Mouse (Mus musculus): ENCODE measurements around the gene Klhdc10. TPM values are rescaled to one million over a fixed set of nuclear protein-coding genes. Genes with fewer than 3 reads are reported as not detected.
A peak's percentile ranks its signal among the peaks of the same experiment; 100 is the strongest.

The Klhdc10 gene
- polyA plus RNA-seq, 1 experiment from 2014 or later = 24.3 TPM

GRCm38 (mm10) chr6:30456991-30457390 is 55.3 kb downstream of the Klhdc10 start:
- H3K4me2 ChIP-seq (replicated peaks) = no peak overlapping the region
- peaks cover 24% of the 10 kb centered on the region for H3K4me1 ChIP-seq
- H3K27ac ChIP-seq (replicated peaks) = no peak overlapping the region
- peaks cover 22% of the 10 kb centered on the region for H3K36me3 ChIP-seq
- H3K9ac ChIP-seq = no peak overlapping the region
- no peak overlapping the region for H3K4me3 ChIP-seq (replicated peaks)
- no peak for ATAC-seq (ENCODE audit: insufficient number of reproducible peaks, low FRiP score, low TSS enrichment, low read depth)
- no peaks in the 10 kb centered on the region for H3K9me3 ChIP-seq (replicated peaks)
- WGBS = 93% methylated on average over 7 of the region's 7 CpGs
- no peaks in the 10 kb centered on the region for H3K27me3 ChIP-seq

GRCm38 (mm10) chr6:30458626-30459025 is 57.0 kb downstream of the Klhdc10 start:
- Histone ChIP-seq H3K9me3 (replicated peaks) (no peaks in the 10 kb centered on the region), H3K27me3 (no peaks in the 10 kb centered on the region), H3K36me3 (peaks cover 10% of the 10 kb centered on the region; the same call in 1 of the 2 replicates), H3K4me2 (replicated peaks) (no peak overlapping the region), H3K9ac (no peak overlapping the region), H3K27ac (replicated peaks) (0 out of 2 replicates have a peak overlapping the region, but pooled peaks have one; percentile 8), H3K4me1 (peaks cover 33% of the 10 kb centered on the region), H3K4me3 (replicated peaks) (no peak overlapping the region)
- ATAC-seq (ENCODE audit: insufficient number of reproducible peaks, low FRiP score, low TSS enrichment, low read depth) = no peak
- WGBS = 82% methylated on average over 5 of the region's 5 CpGs

- no peaks in the 10 kb centered on the region for H3K9me3 ChIP-seq (replicated peaks)
- H3K4me1 ChIP-seq = peaks cover 33% of the 10 kb centered on the region
- H3K9ac ChIP-seq = peak overlapping the region; percentile 54; the same call in 1 of the 2 replicates
- peak overlapping the region; percentile 85 for H3K27ac ChIP-seq (replicated peaks)
- ATAC-seq (ENCODE audit: insufficient number of reproducible peaks, low FRiP score, low TSS enrichment, low read depth) = no peak
- H3K4me2 ChIP-seq (replicated peaks) = peak overlapping the region; percentile 72
- 71% methylated on average over 16 of the region's 16 CpGs for whole genome bisulfite sequencing
- H3K36me3 ChIP-seq = peaks cover 10% of the 10 kb centered on the region; the same call in 1 of the 2 replicates
- peak overlapping the region; percentile 53 for H3K4me3 ChIP-seq (replicated peaks)
- no peaks in the 10 kb centered on the region for H3K27me3 ChIP-seq
These were observed 57.5 kb downstream of the Klhdc10 start for GRCm38 (mm10) chr6:30459056-30459747.

DNA sequence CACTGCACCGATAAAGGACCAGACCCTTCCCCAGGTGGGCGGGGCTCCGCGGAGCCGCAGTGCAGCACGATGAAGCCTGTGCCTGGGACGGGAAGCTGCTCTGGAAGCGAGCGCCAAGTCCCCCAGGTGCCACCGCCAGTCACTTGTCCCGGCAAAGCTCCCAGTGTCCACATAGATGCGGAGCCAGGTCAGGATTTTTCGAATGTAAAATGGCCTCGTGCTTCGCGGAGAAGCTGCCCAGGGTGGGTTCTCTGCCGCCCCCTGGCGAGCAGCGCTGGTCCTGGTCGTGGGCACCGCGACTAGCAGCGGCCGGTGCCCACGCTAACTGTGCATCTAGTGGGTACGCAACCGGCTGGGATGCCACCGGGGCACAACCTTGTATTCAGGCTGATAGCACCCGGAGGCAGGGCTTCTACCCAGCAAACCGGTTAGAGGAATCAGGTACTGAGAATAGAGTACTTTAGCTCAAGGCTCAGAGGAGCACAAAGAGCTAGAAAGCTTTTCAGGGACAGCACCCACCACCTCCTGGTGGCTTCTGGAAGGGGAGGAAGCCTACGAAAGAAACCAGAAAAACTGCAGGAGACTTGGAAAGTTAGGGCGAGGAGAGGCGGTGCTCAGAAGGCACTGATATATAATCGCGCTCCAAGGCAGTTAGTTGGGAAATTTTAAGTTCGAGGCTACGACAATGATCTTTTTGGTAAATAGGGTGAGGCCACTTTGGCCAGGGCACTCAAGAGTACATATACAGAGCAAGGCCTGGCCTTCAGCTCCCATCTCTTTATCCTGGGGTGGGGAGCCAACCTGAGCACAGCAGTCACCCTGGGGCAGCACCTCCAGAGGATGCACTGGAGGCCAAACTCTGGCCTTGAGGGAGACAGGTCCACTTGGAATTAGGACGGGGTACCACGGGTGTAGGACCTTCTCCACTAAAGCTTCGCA is 58.4 kb downstream of the Klhdc10 start:
- H3K36me3 ChIP-seq = peaks cover 6% of the 10 kb centered on the region; the same call in 1 of the 2 replicates
- H3K27ac ChIP-seq (replicated peaks) = peak overlapping the region; percentile 85
- peak overlapping the region; percentile 54; the same call in 1 of the 2 replicates for H3K9ac ChIP-seq
- no peaks in the 10 kb centered on the region for H3K27me3 ChIP-seq
- ATAC-seq (ENCODE audit: insufficient number of reproducible peaks, low FRiP score, low TSS enrichment, low read depth) = peak; percentile 52; the same call in 1 of the 2 replicates
- peak overlapping the region; percentile 72 for H3K4me2 ChIP-seq (replicated peaks)
- H3K9me3 ChIP-seq (replicated peaks) = no peaks in the 10 kb centered on the region
- 8% methylated on average over 40 of the region's 40 CpGs for WGBS
- H3K4me3 ChIP-seq (replicated peaks) = peak overlapping the region; percentile 53
- H3K4me1 ChIP-seq = peaks cover 33% of the 10 kb centered on the region

DNA sequence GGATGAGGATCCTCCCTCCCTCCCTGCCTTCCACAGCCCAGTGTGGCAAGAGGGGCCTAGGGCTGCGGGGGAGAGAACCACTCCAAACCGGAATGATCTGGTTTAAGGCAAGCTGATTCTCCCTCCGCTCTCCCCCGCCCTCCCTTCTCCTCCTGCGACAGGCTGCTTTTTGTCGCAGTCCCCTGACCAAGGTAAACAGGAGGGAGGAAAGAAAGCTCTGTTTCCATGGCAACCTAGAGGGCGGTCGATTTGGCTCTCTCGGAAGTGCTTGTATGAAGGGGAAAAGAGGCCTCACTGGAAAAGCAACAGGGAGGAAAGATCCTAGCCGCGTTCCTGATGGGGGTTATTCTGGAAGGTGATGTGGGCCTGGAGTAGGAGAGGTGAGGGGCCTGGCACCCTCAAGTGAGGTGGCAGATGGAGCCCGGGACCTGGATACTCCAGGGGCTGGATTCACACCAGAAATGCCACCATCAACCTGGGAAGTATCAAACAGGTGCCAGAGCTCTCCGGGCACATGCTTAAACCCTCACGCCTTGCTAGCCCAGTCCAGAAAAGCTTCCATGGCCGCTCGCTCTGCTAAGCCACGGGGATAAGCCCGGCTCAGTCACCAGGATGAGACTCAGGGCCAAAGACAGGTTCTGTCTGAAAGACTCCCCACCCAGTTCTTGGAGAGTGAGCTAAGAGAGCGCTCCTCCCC is 59.2 kb downstream of the Klhdc10 start:
- peak; percentile 82 for ATAC-seq (ENCODE audit: insufficient number of reproducible peaks, low FRiP score, low TSS enrichment, low read depth)
- Histone ChIP-seq H3K4me2 (replicated peaks) (peak overlapping the region; percentile 72), H3K36me3 (no peaks in the 10 kb centered on the region), H3K9ac (no peak overlapping the region), H3K27ac (replicated peaks) (peak overlapping the region; percentile 85), H3K4me1 (peaks cover 33% of the 10 kb centered on the region), H3K27me3 (no peaks in the 10 kb centered on the region), H3K9me3 (replicated peaks) (no peaks in the 10 kb centered on the region), H3K4me3 (replicated peaks) (peak overlapping the region; percentile 4; the same call in 1 of the 2 replicates)
- WGBS = 19% methylated on average over 19 of the region's 19 CpGs

- no peak for ATAC-seq (ENCODE audit: insufficient number of reproducible peaks, low FRiP score, low TSS enrichment, low read depth)
- no peaks in the 10 kb centered on the region for H3K27me3 ChIP-seq
These were observed 60.2 kb downstream of the Klhdc10 start for GRCm38 (mm10) chr6:30461755-30462344.

GRCm38 (mm10) chr6:30462822-30463221 is 61.2 kb downstream of the Klhdc10 start:
- Histone ChIP-seq H3K27me3 (no peaks in the 10 kb centered on the region), H3K4me3 (replicated peaks) (no peak overlapping the region), H3K4me2 (replicated peaks) (no peak overlapping the region), H3K27ac (replicated peaks) (no peak overlapping the region), H3K9me3 (replicated peaks) (no peaks in the 10 kb centered on the region), H3K9ac (no peak overlapping the region), H3K36me3 (no peaks in the 10 kb centered on the region), H3K4me1 (peaks cover 36% of the 10 kb centered on the region)
- WGBS = 20% methylated on average over 7 of the region's 7 CpGs
- no peak for ATAC-seq (ENCODE audit: insufficient number of reproducible peaks, low FRiP score, low TSS enrichment, low read depth)

More at GRCm38 (mm10) chr6:30461755-30462344, 60.2 kb downstream of the Klhdc10 start:
- no peaks in the 10 kb centered on the region for H3K9me3 ChIP-seq (replicated peaks)
- H3K27ac ChIP-seq (replicated peaks) = no peak overlapping the region
- H3K9ac ChIP-seq = no peak overlapping the region
- WGBS = 85% methylated on average over 13 of the region's 13 CpGs
- H3K4me1 ChIP-seq = peaks cover 36% of the 10 kb centered on the region
- no peaks in the 10 kb centered on the region for H3K36me3 ChIP-seq
- no peak overlapping the region for H3K4me3 ChIP-seq (replicated peaks)
- H3K4me2 ChIP-seq (replicated peaks) = no peak overlapping the region

- no peak for ATAC-seq (ENCODE audit: insufficient number of reproducible peaks, low FRiP score, low TSS enrichment, low read depth)
- H3K4me3 ChIP-seq (replicated peaks) = no peak overlapping the region
- no peak overlapping the region for H3K9ac ChIP-seq
- H3K27ac ChIP-seq (replicated peaks) = no peak overlapping the region
- peaks cover 29% of the 10 kb centered on the region for H3K4me1 ChIP-seq
- H3K27me3 ChIP-seq = no peaks in the 10 kb centered on the region
- no peak overlapping the region for H3K4me2 ChIP-seq (replicated peaks)
- H3K9me3 ChIP-seq (replicated peaks) = no peaks in the 10 kb centered on the region
- WGBS = 82% methylated on average over 11 of the region's 11 CpGs
- no peaks in the 10 kb centered on the region for H3K36me3 ChIP-seq
These were observed 63.9 kb downstream of the Klhdc10 start for GRCm38 (mm10) chr6:30465586-30465985.

DNA sequence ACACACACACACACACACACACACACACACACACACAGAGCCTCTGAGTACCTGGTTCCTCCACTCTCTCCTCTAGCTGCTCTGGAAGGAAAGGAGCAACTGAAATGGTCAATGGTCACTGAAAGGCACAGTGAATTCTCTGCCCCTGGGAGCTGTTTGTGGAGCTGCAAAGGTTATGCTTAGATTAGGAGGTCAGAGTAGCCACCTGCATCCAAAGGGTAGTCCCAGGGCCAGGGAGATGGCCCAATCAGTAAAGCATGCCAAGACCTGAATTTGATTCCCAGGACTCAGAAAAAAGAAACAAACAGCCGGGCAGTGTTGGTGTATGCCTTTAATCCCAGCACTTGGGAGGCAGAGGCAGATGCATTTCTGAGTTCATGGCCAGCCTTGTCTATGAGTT is 66.4 kb downstream of the Klhdc10 start:
- H3K4me2 ChIP-seq (replicated peaks) = no peak overlapping the region
- H3K4me3 ChIP-seq (replicated peaks) = no peak overlapping the region
- no peak overlapping the region for H3K9ac ChIP-seq
- 67% methylated on average over 1 of the region's 1 CpGs for WGBS
- peaks cover 9% of the 10 kb centered on the region; the same call in 1 of the 2 replicates for H3K4me1 ChIP-seq
- no peaks in the 10 kb centered on the region for H3K9me3 ChIP-seq (replicated peaks)
- no peak overlapping the region for H3K27ac ChIP-seq (replicated peaks)
- no peaks in the 10 kb centered on the region for H3K36me3 ChIP-seq
- no peak for ATAC-seq (ENCODE audit: insufficient number of reproducible peaks, low FRiP score, low TSS enrichment, low read depth)
- H3K27me3 ChIP-seq = no peaks in the 10 kb centered on the region

GRCm38 (mm10) chr6:30468684-30469083 is 67.0 kb downstream of the Klhdc10 start:
- Histone ChIP-seq H3K27me3 (no peaks in the 10 kb centered on the region), H3K9me3 (replicated peaks) (no peaks in the 10 kb centered on the region), H3K4me1 (peaks cover 9% of the 10 kb centered on the region; the same call in 1 of the 2 replicates), H3K4me2 (replicated peaks) (no peak overlapping the region), H3K27ac (replicated peaks) (no peak overlapping the region), H3K9ac (no peak overlapping the region), H3K4me3 (replicated peaks) (no peak overlapping the region), H3K36me3 (no peaks in the 10 kb centered on the region)
- ATAC-seq (ENCODE audit: insufficient number of reproducible peaks, low FRiP score, low TSS enrichment, low read depth) = no peak
- WGBS = 63% methylated on average over 12 of the region's 12 CpGs
